Mouse (Mus musculus): Measurements from ENCODE around the gene Gclc. TPM values are rescaled to one million over a fixed set of nuclear protein-coding genes. Genes with fewer than 3 reads are reported as not detected.

The Gclc gene
- total RNA-seq, 1 experiment from 2014 or later = 38.0 TPM

Other genes with a start within 250 kb of the Gclc start
- 12.8 and 15.4 TPM in 2 replicates for gene Lrrc1, start 209.7 kb upstream of the Gclc start, total RNA-seq (2021)
- 0.03 TPM in 1 of 2 replicates, not detected in the other for gene Klhl31, start 118.0 kb upstream of the Gclc start, total RNA-seq (2021)
- 524 and 667 TPM in 2 replicates for gene Elovl5, start 162.8 kb downstream of the Gclc start, total RNA-seq (2021)